Mouse (Mus musculus) heart, embryonic 11.5 days (tissue): ENCODE data around the gene Arhgap23. TPM values are rescaled to one million over a fixed set of nuclear protein-coding genes. Genes with fewer than 3 reads are reported as not detected.

Source experiments
- ATAC-seq: fragments of 200-750 bp; cut with Nextera tagmentation; replicated peaks from 2 replicates; pipeline ENCODE4 v1.8.0; 2017; ENCODE audit warnings: moderate library complexity; ENCODE audit not compliant: insufficient number of reproducible peaks, low FRiP score, low TSS enrichment
- H3K27ac ChIP-seq: fragments of 300-500 bp; sonication (generic); 2 replicates; pipeline ENCODE4 v1.5.1; 2014; ENCODE audit warnings: mild to moderate bottlenecking, low read depth, low read length
- H3K27me3 ChIP-seq: fragments of 300-500 bp; sonication (generic); 2 replicates; pipeline ENCODE4 v1.6.1; 2014; ENCODE audit warnings: mild to moderate bottlenecking, low read length, mixed read lengths; ENCODE audit not compliant: control insufficient read depth, insufficient read depth
- H3K36me3 ChIP-seq: fragments of 300-500 bp; sonication (generic); 2 replicates; pipeline ENCODE4 v1.6.1; 2014; ENCODE audit warnings: mild to moderate bottlenecking, low read length, moderate library complexity, mixed read lengths; ENCODE audit not compliant: control insufficient read depth, insufficient read depth
- H3K4me1 ChIP-seq: fragments of 300-500 bp; sonication (generic); 2 replicates; pipeline ENCODE4 v1.6.1; 2014; ENCODE audit warnings: low read length; ENCODE audit not compliant: control insufficient read depth, insufficient read depth
- H3K4me2 ChIP-seq: fragments of 300-500 bp; sonication (generic); 2 replicates; pipeline ENCODE4 v1.6.1; 2014; ENCODE audit warnings: mild to moderate bottlenecking, moderate library complexity
- H3K4me3 ChIP-seq: fragments of 300-500 bp; sonication (generic); 2 replicates; pipeline ENCODE4 v1.5.1; 2014; ENCODE audit warnings: low read depth, low read length
- H3K9ac ChIP-seq: fragments of 300-500 bp; sonication (generic); 2 replicates; pipeline ENCODE4 v1.6.1; 2014; ENCODE audit warnings: mild to moderate bottlenecking, low read depth, low read length, moderate library complexity
- H3K9me3 ChIP-seq: fragments of 300-500 bp; sonication (generic); replicated peaks from 2 replicates; pipeline ENCODE4 v1.6.1; 2016; ENCODE audit warnings: low read length; ENCODE audit not compliant: control insufficient read depth
- whole genome bisulfite sequencing: fragments of 180-500 bp; shearing (Covaris S2); extraction: QIAGEN DNeasy Blood & Tissue Kit; methylation state at CpG from one replicate; pipeline ENCODE4 v1.1.7; 2014; ENCODE audit not compliant: insufficient replicate concordance; 5-methylcytosine and 5-hydroxymethylcytosine counted together
- polyA plus RNA-seq: library from polyadenylated mRNA; unstranded; fragments of >200 nt; fragmentation: Nextera tagmentation; extraction: Ambion mirVana; gene quantifications from 2 replicates; pipeline ENCODE4 v1.2.1, GENCODE M21; 2014

Gene Arhgap23
- polyA plus RNA-seq, 1 experiment from 2014 or later: 8.3 TPM

GRCm38 (mm10) chr11:97424092-97424692 is 8.9 kb downstream of the Arhgap23 start:
- Histone ChIP-seq H3K4me1 (peaks cover 51% of the 10 kb centered on the region), H3K27ac (peak overlapping the region; percentile 59; the same call in 1 of the 2 replicates), H3K9ac (0 out of 2 replicates have a peak overlapping the region, but pooled peaks have one; percentile 46), H3K9me3 (no peaks in the 10 kb centered on the region), H3K36me3 (no peaks in the 10 kb centered on the region), H3K27me3 (no peaks in the 10 kb centered on the region), H3K4me2 (peak overlapping the region; percentile 45), H3K4me3 (no peak overlapping the region)
- no peak for ATAC-seq
- WGBS: 29% methylated on average over 5 of the region's 5 CpGs

DNA sequence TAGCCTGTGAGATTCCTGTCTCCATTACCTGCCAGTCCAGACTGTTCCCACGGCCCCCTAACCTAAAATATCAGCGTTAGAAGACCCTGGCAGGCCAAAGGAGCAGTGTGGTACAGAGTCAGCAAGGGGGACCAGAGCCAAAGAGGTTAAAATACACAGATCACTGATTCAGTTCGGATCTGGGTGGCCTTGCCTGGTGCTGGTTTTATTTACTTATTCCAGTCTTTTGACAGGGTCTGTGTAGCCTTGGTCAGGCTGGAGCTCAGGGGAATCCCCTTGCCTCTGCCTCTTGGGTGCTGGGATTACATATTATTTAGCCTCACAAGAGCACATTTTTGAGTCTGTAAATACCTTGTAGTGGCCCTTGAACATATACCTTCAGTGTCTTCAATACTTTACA is 9.5 kb downstream of the Arhgap23 start:
- H3K27me3 ChIP-seq: no peaks in the 10 kb centered on the region
- WGBS: 47% methylated on average over 3 of the region's 3 CpGs
- H3K4me3 ChIP-seq: no peak overlapping the region
- peaks cover 53% of the 10 kb centered on the region for H3K4me1 ChIP-seq
- H3K9ac ChIP-seq: 0 out of 2 replicates have a peak overlapping the region, but pooled peaks have one; percentile 46
- no peak for ATAC-seq
- H3K9me3 ChIP-seq: no peaks in the 10 kb centered on the region
- H3K36me3 ChIP-seq: no peaks in the 10 kb centered on the region
- peak overlapping the region; percentile 45; the same call in 1 of the 2 replicates for H3K4me2 ChIP-seq
- peak overlapping the region; percentile 59; the same call in 1 of the 2 replicates for H3K27ac ChIP-seq

DNA sequence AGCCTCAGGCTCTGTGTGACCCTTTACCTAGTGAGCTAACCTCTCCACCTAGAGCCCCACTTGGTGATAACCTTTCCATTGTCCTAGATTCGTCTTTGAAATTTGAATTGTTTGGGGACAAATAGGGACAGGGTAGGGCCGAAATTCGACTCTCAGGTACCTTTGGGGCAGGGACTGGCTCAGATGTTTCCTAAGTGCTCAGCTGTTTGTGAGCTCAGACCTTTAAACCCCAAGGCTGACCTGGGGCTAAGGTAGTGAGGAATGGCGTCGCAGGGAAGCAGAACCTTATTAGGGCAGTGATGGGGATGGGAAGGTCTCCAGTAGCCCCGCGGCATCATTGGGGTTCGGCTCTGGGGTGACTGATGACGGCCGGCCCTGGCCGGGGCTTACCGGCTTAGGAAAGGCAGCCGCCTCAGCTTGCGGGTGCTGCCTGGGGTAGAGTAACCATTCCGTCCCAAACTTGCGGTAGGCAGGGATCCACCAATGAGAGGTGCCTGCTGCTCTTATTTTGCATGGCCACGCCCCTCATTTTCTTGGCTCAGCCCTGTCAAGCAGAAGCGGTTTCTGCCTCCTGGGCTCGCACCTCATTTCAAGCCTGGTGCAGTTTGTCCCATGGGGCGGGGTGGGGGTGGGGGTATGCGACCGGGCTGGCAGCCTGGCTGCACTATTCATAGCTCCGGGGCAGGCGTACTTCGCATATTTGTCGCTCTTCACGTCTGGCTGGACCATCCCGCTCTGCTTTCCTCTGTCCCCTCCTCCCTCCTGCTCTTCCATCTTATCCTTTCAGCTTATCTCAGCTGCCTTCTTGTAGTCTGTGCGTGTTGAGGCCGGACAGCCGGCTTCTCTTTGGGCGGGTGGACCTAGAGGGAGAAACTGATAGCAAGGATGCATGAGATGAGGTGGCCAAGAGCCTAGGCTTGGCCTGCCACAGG is 12.7 kb downstream of the Arhgap23 start:
- Histone ChIP-seq H3K4me3 (peak overlapping the region; percentile 39), H3K27ac (peak overlapping the region; percentile 92), H3K4me1 (peaks cover 45% of the 10 kb centered on the region), H3K27me3 (no peaks in the 10 kb centered on the region), H3K36me3 (no peaks in the 10 kb centered on the region), H3K9ac (peak overlapping the region; percentile 70), H3K4me2 (peak overlapping the region; percentile 86), H3K9me3 (no peaks in the 10 kb centered on the region)
- 1% methylated on average over 32 of the region's 32 CpGs for WGBS
- peak; percentile 82 for ATAC-seq

DNA sequence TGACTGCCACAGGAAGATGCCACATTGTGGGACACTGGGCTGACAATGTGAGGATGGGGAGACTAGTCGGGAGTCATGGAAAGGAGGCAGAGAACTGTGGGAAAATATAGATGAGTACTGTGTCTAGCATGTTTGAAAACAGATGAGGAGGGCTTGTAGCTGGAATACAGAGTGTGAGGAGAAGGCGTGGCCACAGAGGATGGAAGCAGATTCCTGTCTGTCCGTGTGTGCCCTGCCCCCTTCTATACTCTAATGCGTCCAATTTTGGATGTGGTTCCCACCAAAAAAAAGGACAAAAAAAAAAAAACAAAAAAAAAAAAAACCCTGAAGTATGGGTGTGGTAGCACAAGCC is 13.4 kb downstream of the Arhgap23 start:
- Histone ChIP-seq H3K36me3 (no peaks in the 10 kb centered on the region), H3K4me1 (peaks cover 38% of the 10 kb centered on the region), H3K27me3 (no peaks in the 10 kb centered on the region), H3K9me3 (no peaks in the 10 kb centered on the region), H3K4me2 (peak overlapping the region; percentile 86), H3K9ac (peak overlapping the region; percentile 49), H3K4me3 (peak overlapping the region; percentile 39), H3K27ac (peak overlapping the region; percentile 92)
- no peak for ATAC-seq
- WGBS: 30% methylated on average over 4 of the region's 4 CpGs

DNA sequence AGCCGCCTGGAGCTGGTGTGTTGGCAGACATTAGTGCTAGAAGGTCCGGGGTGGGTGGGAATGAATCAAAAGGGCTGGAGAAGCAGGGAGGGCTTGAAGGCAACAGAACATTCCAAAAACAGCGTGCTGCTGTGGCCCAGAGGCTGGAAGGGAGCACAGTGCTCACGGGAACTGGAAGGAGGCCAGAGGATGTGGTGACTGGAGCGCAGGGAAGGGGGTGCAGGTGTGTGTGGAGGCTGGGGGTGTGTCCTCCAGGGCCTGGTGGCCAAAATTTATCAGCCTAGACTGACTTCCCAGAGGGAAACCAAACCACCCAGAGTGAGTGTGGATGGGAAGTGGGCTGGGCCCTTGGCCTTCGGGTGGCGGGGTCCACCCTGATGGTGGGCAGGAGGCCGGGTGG is 14.3 kb downstream of the Arhgap23 start:
- H3K4me2 ChIP-seq: no peak overlapping the region
- H3K4me3 ChIP-seq: no peak overlapping the region
- 71% methylated on average over 8 of the region's 8 CpGs for WGBS
- no peaks in the 10 kb centered on the region for H3K27me3 ChIP-seq
- H3K4me1 ChIP-seq: peaks cover 29% of the 10 kb centered on the region
- H3K9ac ChIP-seq: no peak overlapping the region
- no peaks in the 10 kb centered on the region for H3K9me3 ChIP-seq
- no peaks in the 10 kb centered on the region for H3K36me3 ChIP-seq
- ATAC-seq: no peak
- H3K27ac ChIP-seq: peak overlapping the region; percentile 92

- no peak overlapping the region for H3K4me2 ChIP-seq
- H3K9me3 ChIP-seq: no peaks in the 10 kb centered on the region
- no peaks in the 10 kb centered on the region for H3K27me3 ChIP-seq
- no peak overlapping the region for H3K27ac ChIP-seq
- peaks cover 50% of the 10 kb centered on the region for H3K4me1 ChIP-seq
- no peaks in the 10 kb centered on the region for H3K36me3 ChIP-seq
- H3K4me3 ChIP-seq: no peak overlapping the region
- WGBS: 12% methylated on average over 3 of the region's 3 CpGs
- H3K9ac ChIP-seq: no peak overlapping the region
- no peak for ATAC-seq
These were observed 16.7 kb downstream of the Arhgap23 start for GRCm38 (mm10) chr11:97432015-97432414.

- Histone ChIP-seq H3K4me1 (peaks cover 51% of the 10 kb centered on the region), H3K27ac (0 out of 2 replicates have a peak overlapping the region, but pooled peaks have one; percentile 62), H3K36me3 (no peaks in the 10 kb centered on the region), H3K9me3 (no peaks in the 10 kb centered on the region), H3K4me3 (no peak overlapping the region), H3K27me3 (no peaks in the 10 kb centered on the region), H3K4me2 (no peak overlapping the region), H3K9ac (no peak overlapping the region)
- WGBS: 70% methylated on average over 8 of the region's 8 CpGs
- no peak for ATAC-seq
These were observed 17.7 kb downstream of the Arhgap23 start for GRCm38 (mm10) chr11:97432983-97433539.

GRCm38 (mm10) chr11:97434121-97434520 is 18.8 kb downstream of the Arhgap23 start:
- peaks cover 54% of the 10 kb centered on the region for H3K4me1 ChIP-seq
- ATAC-seq: no peak
- 74% methylated on average over 8 of the region's 8 CpGs for WGBS

More at GRCm38 (mm10) chr11:97434121-97434520, 18.8 kb downstream of the Arhgap23 start:
- no peak overlapping the region for H3K4me3 ChIP-seq
- H3K36me3 ChIP-seq: no peaks in the 10 kb centered on the region
- H3K9me3 ChIP-seq: no peaks in the 10 kb centered on the region
- no peak overlapping the region for H3K4me2 ChIP-seq
- H3K27ac ChIP-seq: peak overlapping the region; percentile 92; the same call in 1 of the 2 replicates
- H3K9ac ChIP-seq: no peak overlapping the region
- no peaks in the 10 kb centered on the region for H3K27me3 ChIP-seq
